Mouse (Mus musculus) urinary bladder, adult 2 months (tissue): ENCODE data around the gene Prkcd. TPM values are rescaled to one million over a fixed set of nuclear protein-coding genes. Genes with fewer than 3 reads are reported as not detected.

ENCODE experiments used
- polyA plus RNA-seq: library from polyadenylated mRNA; depleted of rRNA; stranded (reverse); fragments of >200 nt; gene quantifications from 2 replicates; pipeline ENCODE4 v1.2.3, GENCODE M21; 2012; rRNA removed

Prkcd gene
- polyA plus RNA-seq, 1 experiment = 105 TPM

Other genes starting within 250 kb of the Prkcd start
- gene Dcp1a, start 146.7 kb downstream of the Prkcd start, polyA plus RNA-seq = 26.2 and 28.7 TPM in 2 replicates
- gene Cacna1d, start 134.8 kb downstream of the Prkcd start, polyA plus RNA-seq = 2.7 and 3.4 TPM in 2 replicates
- gene Tkt, start 77.9 kb downstream of the Prkcd start, polyA plus RNA-seq = 137 and 145 TPM in 2 replicates
- 17.2 and 17.6 TPM in 2 replicates for gene Rft1, start 28.1 kb upstream of the Prkcd start, polyA plus RNA-seq
- 3.9 and 5.9 TPM in 2 replicates for gene Sfmbt1, start 88.6 kb upstream of the Prkcd start, polyA plus RNA-seq
- 25.6 and 26.2 TPM in 2 replicates for gene Tmem110, start 199.4 kb upstream of the Prkcd start, polyA plus RNA-seq